Mouse (Mus musculus): ENCODE results near the gene Dnm3.

DNA sequence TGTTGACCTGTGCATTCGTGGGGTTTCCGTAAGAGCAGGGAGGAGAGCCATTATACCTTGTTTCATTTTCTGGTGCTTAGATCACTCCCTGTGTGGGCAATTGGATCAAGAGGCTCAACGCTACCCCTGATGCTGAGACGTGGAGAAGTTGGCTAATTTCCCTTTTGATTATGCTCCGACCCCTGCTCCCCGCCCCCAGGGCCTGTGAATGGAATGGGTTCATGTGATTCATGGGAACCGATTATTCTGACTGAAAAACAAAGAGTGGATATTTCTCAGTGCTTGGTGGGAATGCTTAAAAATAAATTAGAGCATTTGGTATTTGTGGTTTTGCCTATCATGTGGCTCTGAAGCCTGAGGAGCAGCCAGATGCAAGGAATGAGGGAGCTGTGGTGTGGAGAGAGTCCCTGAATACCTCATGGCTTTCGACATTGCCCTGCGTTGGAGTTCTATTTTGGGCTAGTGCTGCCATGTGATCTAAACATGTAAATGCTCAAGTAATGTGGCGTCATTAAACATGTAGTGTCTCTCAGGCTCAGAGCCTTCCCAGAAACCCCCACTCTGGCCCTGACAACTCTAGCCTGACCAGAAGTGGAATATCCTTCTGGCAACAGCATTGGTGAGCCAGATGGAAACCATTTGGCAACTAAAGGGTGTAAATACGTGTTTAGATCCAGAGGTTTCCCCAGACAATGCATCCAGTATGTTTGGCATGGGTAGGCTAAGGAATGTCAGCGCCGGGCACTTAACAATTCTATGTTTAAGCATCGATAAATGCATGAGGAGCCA is 473.9 kb downstream of the Dnm3 start:
- TF ChIP-seq USF1 (IDR thresholded peaks at IDR 0.05; ENCODE audit: low read depth) (peak; percentile 37), POLR2AphosphoS2 (IDR thresholded peaks at IDR 0.05; ENCODE audit: insufficient read length, low read depth) (no peak)
